Mouse (Mus musculus): ENCODE results near the gene Nos3. TPM values are rescaled to one million over a fixed set of nuclear protein-coding genes. Genes with fewer than 3 reads are reported as not detected.
"Not testable (repeated sequence)": the region's sequence is repeated elsewhere in the genome, so short reads cannot be mapped to it uniquely, and the experiment has no call there.

Gene Nos3
- total RNA-seq, 2 experiments from 2014 or later = 24.1 to 28.1 TPM

GRCm38 (mm10) chr5:24392724-24393123 is 28.1 kb downstream of the Nos3 start:
- intact Hi-C loops (cut with DNase I) = loop anchor here (2.0 kb wide), 2 partner anchors 32 to 56 kb away; no protein-coding TSS in a partner anchor
- DNase-seq (ENCODE audit: low spot score) = no peak

GRCm38 (mm10) chr5:24393392-24393997 is 28.9 kb downstream of the Nos3 start, which contains the start of gene Abcb8:
Gene Abcb8, plus strand, starts transcription at chr5:24393663.
- peak; percentile 66 for DNase-seq (ENCODE audit: low spot score)
- intact Hi-C loops (cut with DNase I) = loop anchor here (2.0 kb wide), 2 partner anchors 33 to 57 kb away; no protein-coding TSS in a partner anchor

- intact Hi-C loops (cut with DNase I) = loop anchor here (2.0 kb wide), 1 partner anchor 76 kb away; no protein-coding TSS in a partner anchor
- DNase-seq (ENCODE audit: low spot score) = peak; percentile 91
These were observed 29.7 kb downstream of the Nos3 start for GRCm38 (mm10) chr5:24394165-24394894.

GRCm38 (mm10) chr5:24396254-24396653 is 31.6 kb downstream of the Nos3 start:
- intact Hi-C loops (cut with DNase I); DNase-seq (ENCODE audit: low spot score): not testable (repeated sequence)

DNA sequence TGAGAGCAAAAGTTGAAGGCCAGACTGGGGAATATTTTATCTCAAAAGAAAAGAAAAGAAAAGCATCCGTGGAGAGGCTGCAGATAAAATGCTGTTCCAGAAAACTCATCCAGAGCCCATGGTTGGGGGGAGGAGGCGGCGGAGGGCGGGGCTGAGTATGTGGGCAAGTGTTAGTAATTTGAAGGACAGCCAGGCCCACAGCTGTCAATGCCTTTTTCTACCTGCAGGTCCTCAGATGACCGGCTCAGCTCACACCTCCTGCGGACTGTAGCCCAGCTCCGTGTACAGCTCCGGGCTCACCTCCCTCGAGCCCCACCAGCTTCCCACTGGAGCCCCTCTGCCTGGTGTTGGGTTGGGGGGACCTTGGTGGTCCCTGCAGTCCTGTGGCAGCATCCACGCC is 35.1 kb downstream of the Nos3 start:
- no peak for DNase-seq (ENCODE audit: low spot score)
- intact Hi-C loops (cut with DNase I) = loop anchor here (2.0 kb wide), 1 partner anchor 21 kb away; no protein-coding TSS in a partner anchor

DNA sequence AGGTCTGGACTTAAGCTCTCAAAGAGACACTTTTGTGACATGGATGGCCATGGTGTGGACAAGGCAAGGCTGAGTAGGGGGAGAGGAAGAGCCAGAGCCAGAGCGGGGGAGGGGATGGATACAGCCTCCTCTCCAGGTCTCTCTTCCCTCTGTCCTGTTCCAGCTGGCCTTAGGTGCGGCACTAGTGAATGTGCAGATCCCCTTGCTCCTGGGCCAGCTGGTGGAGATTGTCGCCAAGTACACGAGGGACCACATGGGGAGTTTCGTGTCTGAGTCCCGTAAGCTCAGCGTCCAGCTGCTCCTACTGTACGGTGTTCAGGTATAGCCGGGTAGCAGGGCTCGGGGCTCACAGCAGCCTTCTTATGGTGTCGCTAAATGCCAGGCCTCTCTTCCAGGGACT is 35.8 kb downstream of the Nos3 start:
- no peak for DNase-seq (ENCODE audit: low spot score)
- intact Hi-C loops (cut with DNase I) = loop anchor here (2.0 kb wide), 1 partner anchor 20 kb away; no protein-coding TSS in a partner anchor

GRCm38 (mm10) chr5:24400911-24401605 is 36.4 kb downstream of the Nos3 start:
- no peak for DNase-seq (ENCODE audit: low spot score)
- intact Hi-C loops (cut with DNase I) = loop anchor here (2.0 kb wide), 1 partner anchor 20 kb away; no protein-coding TSS in a partner anchor

DNA sequence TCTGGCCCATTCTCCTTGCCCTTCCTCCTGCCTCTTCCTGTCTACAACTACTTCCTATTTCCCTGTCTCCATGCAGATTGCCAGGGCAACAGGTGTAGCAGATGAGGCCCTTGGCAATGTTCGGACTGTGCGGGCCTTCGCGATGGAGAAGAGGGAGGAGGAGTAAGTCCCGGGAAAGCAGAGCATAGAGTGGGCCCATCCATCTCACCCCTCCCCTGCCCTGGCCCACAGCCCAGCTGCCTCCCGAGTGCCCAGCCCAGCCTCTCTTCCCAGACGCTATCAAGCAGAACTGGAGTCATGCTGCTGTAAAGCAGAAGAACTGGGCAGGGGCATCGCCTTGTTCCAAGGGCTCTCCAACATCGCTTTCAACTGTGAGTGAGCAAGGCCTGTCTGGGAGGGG is 37.4 kb downstream of the Nos3 start:
- intact Hi-C loops (cut with DNase I) = loop anchor here (2.0 kb wide), 1 partner anchor 19 kb away; no protein-coding TSS in a partner anchor
- no peak for DNase-seq (ENCODE audit: low spot score)

DNA sequence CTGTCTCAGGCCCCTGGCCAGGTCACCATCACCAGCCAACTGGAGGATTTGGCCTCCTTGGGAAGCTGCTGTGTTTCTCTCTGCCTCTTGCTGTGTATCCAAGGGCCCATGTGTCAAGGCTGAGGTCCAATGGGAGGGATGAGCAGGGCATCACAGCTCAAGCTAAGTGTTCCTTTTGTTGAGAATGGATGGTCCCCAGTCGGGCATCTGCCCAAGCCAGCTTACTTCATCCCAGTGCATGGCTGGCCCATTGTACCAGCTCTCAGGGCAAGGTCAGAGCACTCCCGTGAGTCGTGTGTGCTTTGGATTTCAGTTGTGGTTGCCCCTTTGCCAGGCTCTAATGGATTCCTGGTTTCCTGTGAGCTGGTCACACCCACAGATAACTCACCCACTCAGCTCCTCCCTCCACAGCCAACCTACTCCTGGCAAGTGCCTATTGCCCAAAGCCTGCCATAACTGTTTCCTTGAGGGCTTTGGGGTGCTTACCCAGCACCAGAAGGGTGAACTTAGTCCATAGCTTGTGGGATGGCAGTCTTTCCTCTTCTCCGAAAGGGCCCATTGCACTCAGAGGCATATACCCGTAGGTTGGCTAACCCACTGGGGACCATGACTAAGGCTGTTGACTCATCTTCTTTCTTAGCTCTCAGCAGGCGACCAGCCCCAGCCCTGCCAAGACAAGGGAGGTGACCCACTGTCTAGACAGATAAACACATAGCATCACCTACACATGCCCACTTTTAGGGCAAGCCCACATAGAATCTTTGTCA is 40.2 kb downstream of the Nos3 start:
- intact Hi-C loops (cut with DNase I) = no loop called here
- DNase-seq (ENCODE audit: low spot score) = no peak

- DNase-seq (ENCODE audit: low spot score) = no peak
- intact Hi-C loops (cut with DNase I) = no loop called here
These were observed 40.8 kb downstream of the Nos3 start for GRCm38 (mm10) chr5:24405389-24405876.

- intact Hi-C loops (cut with DNase I) = no loop called here
- no peak for DNase-seq (ENCODE audit: low spot score)
These were observed 44.0 kb downstream of the Nos3 start for GRCm38 (mm10) chr5:24408651-24409050.

GRCm38 (mm10) chr5:24409466-24409865 is 44.9 kb downstream of the Nos3 start:
- intact Hi-C loops (cut with DNase I) = no loop called here
- DNase-seq (ENCODE audit: low spot score) = no peak

GRCm38 (mm10) chr5:24412063-24412462 is 47.5 kb downstream of the Nos3 start:
- no peak for DNase-seq (ENCODE audit: low spot score)
- intact Hi-C loops (cut with DNase I) = no loop called here

GRCm38 (mm10) chr5:24413042-24413693 is 48.6 kb downstream of the Nos3 start, which contains the start of gene Asic3:
Gene Asic3, plus strand, starts transcription at chr5:24413392.
- no peak for DNase-seq (ENCODE audit: low spot score)
- intact Hi-C loops (cut with DNase I) = no loop called here

GRCm38 (mm10) chr5:24413938-24414337 is 49.3 kb downstream of the Nos3 start:
- intact Hi-C loops (cut with DNase I) = no loop called here
- no peak for DNase-seq (ENCODE audit: low spot score)

DNA sequence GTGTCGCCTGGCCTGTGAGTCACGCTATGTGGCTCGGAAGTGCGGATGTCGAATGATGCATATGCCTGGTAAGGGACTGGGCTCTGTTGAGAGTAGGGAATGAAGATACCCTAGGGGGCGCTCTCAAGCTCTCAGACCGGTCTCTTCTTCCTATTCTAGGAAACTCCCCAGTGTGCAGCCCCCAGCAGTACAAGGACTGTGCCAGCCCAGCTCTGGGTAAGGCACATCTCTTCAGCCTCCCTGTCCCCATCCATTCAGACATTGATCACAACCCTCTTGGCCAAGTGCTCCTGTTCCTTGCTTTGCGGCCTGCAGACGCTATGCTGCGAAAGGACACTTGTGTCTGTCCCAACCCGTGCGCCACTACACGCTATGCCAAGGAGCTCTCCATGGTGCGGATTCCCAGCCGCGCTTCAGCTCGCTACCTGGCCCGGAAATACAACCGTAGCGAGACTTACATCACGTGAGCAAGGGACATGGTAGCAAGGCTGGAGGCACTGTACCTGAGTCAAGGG is 51.7 kb downstream of the Nos3 start:
- DNase-seq (ENCODE audit: low spot score) = peak; percentile 33
- intact Hi-C loops (cut with DNase I) = loop anchor here (2.0 kb wide), 1 partner anchor 55 kb away; no protein-coding TSS in a partner anchor

- intact Hi-C loops (cut with DNase I) = loop anchor here (2.0 kb wide), 1 partner anchor 53 kb away; no protein-coding TSS in a partner anchor
- no peak for DNase-seq (ENCODE audit: low spot score)
These were observed 53.0 kb downstream of the Nos3 start for GRCm38 (mm10) chr5:24417587-24417986.

DNA sequence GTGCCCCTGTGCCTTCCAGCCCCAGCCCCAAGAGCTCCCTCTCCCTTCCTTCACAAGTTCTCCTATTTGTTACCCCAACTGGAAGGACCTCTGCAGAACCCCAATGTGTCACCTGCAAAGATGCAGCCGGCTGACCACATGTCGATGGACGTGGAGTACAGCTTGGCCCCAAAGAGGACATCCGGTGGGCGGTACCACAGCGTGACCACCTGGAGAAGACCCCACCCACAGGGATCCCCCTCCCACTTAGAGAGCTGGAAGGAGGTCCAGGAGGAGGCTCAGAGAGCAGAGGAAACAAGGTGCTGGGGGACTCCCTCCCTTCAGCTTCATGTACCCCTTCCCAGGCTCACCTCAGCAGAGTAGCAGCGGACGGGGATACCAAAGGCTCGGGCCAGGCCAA is 55.8 kb downstream of the Nos3 start:
- intact Hi-C loops (cut with DNase I) = loop anchor here (2.0 kb wide), 1 partner anchor 20 kb away; no protein-coding TSS in a partner anchor
- no peak for DNase-seq (ENCODE audit: low spot score)
